ENCODE assay signal across 27 mouse cellular contexts in the genomic region with DNA sequence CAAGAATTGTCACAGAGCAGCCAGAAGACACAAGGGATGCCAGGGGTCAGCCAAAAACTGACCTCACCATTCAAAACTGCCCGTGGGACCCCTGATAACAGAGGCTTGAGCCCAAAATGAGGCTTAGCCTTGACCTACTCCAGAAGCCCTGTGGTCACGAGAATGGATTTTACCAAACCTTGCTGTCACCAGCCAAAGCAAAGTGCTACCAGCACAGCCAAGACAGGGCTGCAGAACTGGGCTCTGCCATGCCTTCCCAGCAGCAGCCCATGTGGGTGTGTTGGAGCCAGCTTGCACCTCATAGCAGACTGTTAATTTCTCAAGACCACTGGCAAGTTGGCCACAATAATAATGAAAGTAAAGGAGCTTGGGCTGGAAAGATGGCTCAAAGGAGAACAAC.
DNase-seq lines count a peak whose midpoint lies in the region; ATAC-seq and TF ChIP-seq lines count a peak whose summit lies in the region.
"Had no signal": no experiment of that assay in that cellular context is flagged by ENCODE, and none has a peak within 500 bp of the region (broad histone marks: within the 10 kb centered on the region; RNA-seq: fewer than 3 reads in every experiment).

No protein-coding gene starts in this region.

- no peak for ATAC-seq in midbrain, postnatal 0 days (ENCODE audit: low FRiP score)
- no peak for ATAC-seq in midbrain, embryonic 16.5 days
- ATAC-seq: forebrain, embryonic 14.5 days; intestine, embryonic 16.5 days had no signal

- H3K9me3 ChIP-seq in midbrain, postnatal 0 days (ENCODE audit: low read length): no peaks in the 10 kb centered on the region
- H3K9me3 ChIP-seq in midbrain, embryonic 16.5 days (replicated peaks; ENCODE audit: control insufficient read depth, low read length, poor library complexity, severe bottlenecking): no peaks in the 10 kb centered on the region
- H3K9me3 ChIP-seq: embryonic facial prominence, embryonic 12.5 days; G1E; heart, embryonic 12.5 days; limb, embryonic 15.5 days had no signal

- intact Hi-C loops in gastrocnemius, adult 2 months (cut with DNase I): no loop called here
- intact Hi-C loops in gastrocnemius, postnatal 14 days (cut with DNase I; ENCODE audit: low total_unique reads): no loop called here

- 0 out of 2 replicates have a peak overlapping the region, but pooled peaks have one; percentile 13 for H3K9ac ChIP-seq in midbrain, postnatal 0 days (replicated peaks; ENCODE audit: low read length, poor library complexity, severe bottlenecking)
- no peak overlapping the region for H3K9ac ChIP-seq in midbrain, embryonic 16.5 days (ENCODE audit: low read depth, low read length)
- H3K9ac ChIP-seq: embryonic facial prominence, embryonic 12.5 days; heart, embryonic 12.5 days; limb, embryonic 15.5 days; lung, embryonic 14.5 days had no signal

- TF ChIP-seq CTCF in gastrocnemius, adult 2 months (IDR thresholded peaks at IDR 0.05): no peak
- TF ChIP-seq CTCF in layer of hippocampus, adult 2 months (conservative IDR thresholded peaks at IDR 0.05): no peak
- no peak for TF ChIP-seq CTCF in midbrain, postnatal 0 days (IDR thresholded peaks at IDR 0.05)

- H3K36me3 ChIP-seq in midbrain, postnatal 0 days (ENCODE audit: insufficient read depth, low read length): no peaks in the 10 kb centered on the region
- H3K36me3 ChIP-seq in midbrain, embryonic 16.5 days (ENCODE audit: control insufficient read depth, insufficient read depth, low read length): no peaks in the 10 kb centered on the region
- H3K36me3 ChIP-seq: embryonic facial prominence, embryonic 12.5 days had no signal

- peak overlapping the region; percentile 80 for H3K27ac ChIP-seq in gastrocnemius, adult 2 months
- peak overlapping the region; percentile 61 for H3K27ac ChIP-seq in layer of hippocampus, adult 2 months
- H3K27ac ChIP-seq in midbrain, postnatal 0 days (ENCODE audit: low read depth, low read length): peak overlapping the region; percentile 18; the same call in 1 of the 2 replicates
- H3K27ac ChIP-seq in midbrain, embryonic 16.5 days (ENCODE audit: low read length): no peak overlapping the region
- H3K27ac ChIP-seq: embryonic facial prominence, embryonic 12.5 days; kidney, postnatal 0 days; limb, embryonic 15.5 days; stomach, postnatal 0 days had no signal

- DNase-seq in gastrocnemius, adult 2 months: peak; percentile 42
- no peak for DNase-seq in gastrocnemius, postnatal 14 days
- no peak for DNase-seq in layer of hippocampus, adult 2 months (ENCODE audit: low spot score in 2 of 2)
- no peak for DNase-seq in layer of hippocampus, adult 8-10 months (ENCODE audit: low spot score in 2 of 2)
- no peak for DNase-seq in midbrain, postnatal 0 days (ENCODE audit: low spot score)
- no peak for DNase-seq in cerebellum, postnatal 4 days (ENCODE audit: low spot score in 2 of 2)
- DNase-seq: adrenal gland, adult 8-10 months; cerebellum, adult 8-10 months; cerebellum, postnatal 25 days; embryo, embryonic 11 days; heart, postnatal 14 days; kidney, adult 8-10 months; lung, embryonic 14.5 days; lung, postnatal 14 days; midbrain, embryonic 14.5 days; right cerebral cortex, adult 18-20 months; thymus, adult 18-20 months; thymus, postnatal 25 days had no signal

- H3K27me3 ChIP-seq in midbrain, postnatal 0 days (ENCODE audit: insufficient read depth, low read length): no peaks in the 10 kb centered on the region
- no peaks in the 10 kb centered on the region for H3K27me3 ChIP-seq in midbrain, embryonic 16.5 days (ENCODE audit: control insufficient read depth, insufficient read depth, low read depth, low read length)
- H3K27me3 ChIP-seq: embryonic facial prominence, embryonic 12.5 days; heart, embryonic 12.5 days; limb, embryonic 15.5 days had no signal

- no peak overlapping the region for H3K4me2 ChIP-seq in midbrain, postnatal 0 days (ENCODE audit: low read depth, low read length, poor library complexity, severe bottlenecking)
- no peak overlapping the region for H3K4me2 ChIP-seq in midbrain, embryonic 16.5 days (ENCODE audit: low read length)
- H3K4me2 ChIP-seq: embryonic facial prominence, embryonic 12.5 days; heart, embryonic 12.5 days; limb, embryonic 15.5 days; lung, embryonic 14.5 days had no signal

- H3K4me3 ChIP-seq in gastrocnemius, adult 2 months: peak overlapping the region; percentile 60
- H3K4me3 ChIP-seq in layer of hippocampus, adult 2 months: no peak overlapping the region
- no peak overlapping the region for H3K4me3 ChIP-seq in midbrain, postnatal 0 days (ENCODE audit: low read depth, low read length)
- no peak overlapping the region for H3K4me3 ChIP-seq in midbrain, embryonic 16.5 days (ENCODE audit: low read depth, low read length)
- H3K4me3 ChIP-seq: embryonic facial prominence, embryonic 12.5 days; heart, embryonic 12.5 days; limb, embryonic 15.5 days had no signal

- H3K4me1 ChIP-seq in midbrain, postnatal 0 days (ENCODE audit: insufficient read depth, low read length): no peaks in the 10 kb centered on the region
- no peaks in the 10 kb centered on the region for H3K4me1 ChIP-seq in midbrain, embryonic 16.5 days (ENCODE audit: control insufficient read depth, insufficient read depth, low read length)
- H3K4me1 ChIP-seq: heart, embryonic 12.5 days; limb, embryonic 15.5 days had no signal

- WGBS in midbrain, postnatal 0 days: 33% methylated on average over 2 of the region's 2 CpGs
- WGBS in midbrain, embryonic 16.5 days: 55% methylated on average over 2 of the region's 2 CpGs
